Mouse (Mus musculus) kidney, adult 8-10 months (tissue): ENCODE measurements around the gene Cyp27a1.

Source experiments
- DNase-seq, 2 experiments: peaks; one replicate each; pipeline ENCODE4 v3.0.0; 2022

The Cyp27a1 gene

DNA sequence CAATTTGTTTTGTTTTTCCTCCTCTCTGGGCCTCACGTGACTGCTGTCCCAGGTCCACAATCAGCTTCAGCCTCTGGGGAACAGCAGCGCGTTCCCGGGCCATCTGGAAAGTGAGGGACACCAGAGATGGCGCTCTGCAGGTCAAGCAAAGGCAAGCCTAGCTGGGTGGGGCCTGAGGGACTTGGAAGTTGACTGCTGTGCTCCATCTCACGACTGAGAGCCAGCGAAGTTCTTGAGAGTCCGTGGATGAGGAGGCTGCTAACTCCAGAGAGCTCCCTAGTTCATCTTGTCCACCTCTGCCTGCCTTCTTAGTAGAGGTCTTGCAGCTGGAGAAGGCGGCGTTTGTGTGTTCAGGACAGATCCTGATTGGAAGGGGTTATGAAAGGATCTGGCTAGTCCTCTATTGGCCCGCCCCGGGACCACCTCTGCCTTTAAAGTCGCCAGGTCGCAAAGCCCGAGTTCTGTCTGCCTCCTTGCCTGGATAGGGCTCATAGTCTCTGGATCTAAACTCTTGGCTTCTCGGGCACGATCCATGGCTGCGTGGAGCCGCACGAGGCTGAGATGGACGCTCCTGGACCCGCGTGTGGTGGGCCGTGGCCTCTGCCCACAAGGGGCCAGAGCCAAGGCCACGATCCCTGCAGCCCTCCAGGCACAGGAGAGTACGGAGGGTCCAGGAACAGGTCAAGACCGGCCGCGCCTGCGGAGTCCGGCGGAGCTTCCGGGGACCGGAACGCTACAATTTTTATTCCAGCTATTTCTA lies at the start of gene Cyp27a1:
Gene Cyp27a1 (plus strand): TSS at position 476 of the 760 bp plus-strand sequence.
- peak; percentile 70 to 81 for DNase-seq

DNA sequence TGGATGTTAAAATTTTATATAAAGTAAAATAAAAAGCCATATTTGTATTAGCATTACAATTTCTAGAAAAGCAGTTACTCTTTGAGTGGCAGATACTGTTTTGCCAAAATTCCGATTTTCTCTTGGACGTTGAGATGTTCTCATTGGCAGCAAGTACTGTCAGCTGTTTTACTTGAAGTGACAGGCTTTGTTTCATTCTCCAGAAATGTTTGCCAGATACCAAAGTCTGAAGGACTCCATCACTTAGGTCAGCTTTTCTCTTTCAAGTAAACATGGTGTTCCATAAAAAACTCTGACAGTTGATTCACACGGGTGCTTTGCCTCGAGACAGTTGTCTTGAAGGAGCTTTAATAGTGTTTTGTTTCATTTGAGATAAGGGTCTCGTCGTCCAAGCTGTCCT lies 48.2 kb upstream of the Cyp27a1 start:
- peak in 1 of 2 experiments; percentile 9 for DNase-seq

DNA sequence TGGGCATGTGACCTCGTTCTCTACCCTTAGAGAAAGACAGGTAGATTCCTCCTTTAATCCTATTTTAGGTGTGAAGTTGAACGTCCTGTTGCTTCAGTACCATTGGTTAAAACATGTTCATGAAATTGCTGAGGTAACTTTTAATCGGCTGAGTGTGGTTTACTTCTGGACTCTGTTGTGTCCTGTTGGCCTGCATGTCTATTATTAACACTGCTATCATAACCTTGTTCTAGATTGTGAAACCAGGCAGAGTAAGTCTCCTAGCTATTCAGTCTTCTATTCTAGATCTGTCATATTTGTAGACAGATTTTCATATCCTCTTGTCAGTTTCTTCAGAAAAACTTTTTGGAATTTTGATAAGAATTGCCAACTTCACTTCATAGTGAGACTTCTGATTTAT lies 45.0 kb upstream of the Cyp27a1 start:
- DNase-seq = no peak

DNA sequence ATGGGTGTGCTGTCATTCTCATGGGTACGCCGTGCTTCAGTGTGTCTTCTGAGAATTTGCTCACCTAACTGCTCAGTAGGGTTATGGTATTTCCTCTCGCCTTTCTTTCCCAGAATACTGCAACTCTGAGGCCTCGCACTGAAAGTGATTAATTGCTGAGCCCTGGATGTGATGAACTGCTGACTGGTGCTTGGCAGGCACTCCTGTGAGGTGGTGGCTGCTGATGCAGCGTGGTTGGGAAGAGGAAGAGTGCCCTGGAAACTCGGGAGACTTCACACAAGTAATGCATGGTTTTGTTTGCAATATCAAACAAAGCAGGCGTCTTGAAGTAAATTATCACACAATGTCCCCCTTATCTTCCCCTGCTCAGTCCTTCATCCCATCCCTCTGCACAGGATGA lies 40.6 kb upstream of the Cyp27a1 start:
- peak in 1 of 2 experiments; percentile 34 for DNase-seq

DNA sequence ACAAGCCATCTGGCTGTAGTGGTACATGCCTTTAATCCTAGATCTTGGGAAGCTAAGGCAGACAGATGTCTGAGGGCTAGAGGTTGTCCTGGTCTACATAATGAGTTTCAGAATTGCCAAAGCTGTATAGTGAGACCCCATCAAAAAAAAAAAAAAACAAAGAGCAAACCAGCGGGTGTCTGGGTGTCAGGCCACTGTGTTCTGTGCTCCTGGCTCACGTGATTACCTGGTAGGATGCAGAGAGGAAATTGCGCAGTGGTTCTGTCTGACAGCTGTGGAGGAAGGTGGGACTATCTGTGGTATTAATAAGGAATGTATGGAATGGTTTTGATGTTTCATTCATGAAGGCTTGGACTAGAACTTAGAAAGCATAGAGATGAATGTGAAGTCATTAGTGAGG lies 36.5 kb upstream of the Cyp27a1 start:
- DNase-seq = no peak

DNA sequence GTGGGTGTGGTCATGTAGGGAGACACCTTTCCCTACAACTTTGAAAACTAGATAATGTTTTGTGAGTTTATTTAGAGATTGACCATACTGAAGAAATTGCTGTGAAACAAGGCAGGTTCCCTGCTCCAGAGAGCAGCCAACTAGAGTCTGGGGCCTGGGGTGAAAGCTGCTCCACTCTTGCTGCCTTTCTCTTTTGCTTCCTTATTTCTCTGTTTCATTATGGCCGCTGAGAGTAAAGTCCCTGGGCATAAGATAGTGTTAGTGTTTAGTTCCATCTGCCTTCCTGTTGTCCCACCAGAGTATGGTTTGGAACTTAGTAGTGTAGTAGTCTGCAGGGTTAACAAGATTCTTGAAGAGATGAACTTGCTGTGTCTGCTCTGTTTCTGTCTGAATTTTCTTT lies 35.5 kb upstream of the Cyp27a1 start:
- no peak for DNase-seq

DNA sequence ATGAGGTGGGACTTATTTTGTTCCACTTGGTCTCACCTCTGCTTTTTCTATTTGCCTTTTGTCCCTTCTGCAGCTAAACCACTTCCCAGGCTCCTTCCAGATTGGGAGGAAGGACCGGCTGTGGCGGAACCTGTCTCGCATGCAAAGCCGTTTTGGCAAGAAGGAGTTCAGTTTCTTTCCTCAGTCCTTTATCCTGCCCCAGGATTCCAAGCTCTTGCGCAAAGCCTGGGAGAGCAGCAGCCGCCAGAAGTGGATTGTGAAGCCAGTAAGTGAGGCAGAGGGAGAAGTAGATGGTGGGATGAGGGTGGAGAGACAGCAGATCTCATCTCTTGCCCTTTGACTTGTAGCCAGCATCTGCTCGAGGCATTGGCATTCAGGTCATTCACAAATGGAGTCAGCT lies 26.2 kb upstream of the Cyp27a1 start:
- no peak for DNase-seq

DNA sequence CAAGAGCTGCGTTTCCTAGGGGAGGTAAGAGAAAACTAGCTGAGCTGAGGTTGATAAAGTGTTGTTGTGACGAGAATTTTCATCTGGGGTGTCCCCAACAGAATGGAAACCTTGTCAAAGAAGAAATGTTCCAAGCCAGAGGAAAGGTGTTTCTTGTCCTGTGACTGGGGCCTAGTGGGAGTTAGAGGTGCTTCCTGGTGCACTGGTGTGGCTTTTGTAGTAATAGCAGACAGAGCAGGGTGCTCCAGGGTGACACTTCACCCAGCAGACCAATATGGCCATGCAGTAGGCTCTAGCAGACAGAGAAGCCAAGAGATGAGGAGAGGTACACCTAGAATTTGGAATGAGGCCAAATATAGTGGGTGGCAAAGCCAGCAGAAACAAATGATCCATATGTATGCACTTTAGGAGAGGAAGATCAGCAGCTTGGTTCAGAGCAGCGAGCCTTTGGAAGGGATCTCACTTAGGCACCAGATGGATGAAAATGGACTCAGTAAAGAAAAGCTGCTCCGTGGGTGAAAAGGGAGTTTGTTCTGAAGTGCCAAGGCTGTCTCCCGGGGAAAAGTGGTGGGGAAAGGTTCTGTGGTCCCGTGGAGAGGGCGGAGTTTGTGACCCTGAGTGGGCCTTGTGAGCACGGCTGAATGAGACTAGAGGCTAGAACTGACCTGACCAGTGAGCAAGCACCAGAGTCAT lies 19.3 kb upstream of the Cyp27a1 start:
- DNase-seq = no peak

DNA sequence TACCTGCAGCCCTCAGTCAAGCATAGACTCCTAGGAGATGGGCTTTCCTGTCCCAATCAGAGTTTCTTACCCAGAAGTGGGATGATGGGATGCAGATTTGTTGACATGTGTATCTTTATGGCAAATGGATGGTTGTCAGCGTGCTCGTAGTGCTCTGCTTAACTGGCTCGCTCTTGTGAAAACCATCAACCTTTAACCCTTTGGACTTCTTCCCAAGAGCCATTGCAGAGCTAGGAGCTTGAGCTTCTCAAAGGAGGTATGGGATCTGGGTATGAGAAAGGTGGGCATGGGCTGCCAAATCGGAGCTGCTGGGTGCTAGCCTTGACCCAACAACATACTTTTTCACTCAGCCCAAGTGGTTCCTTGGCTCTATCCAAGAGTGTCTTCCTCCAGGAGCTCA lies 17.5 kb upstream of the Cyp27a1 start:
- peak; percentile 28 to 52 for DNase-seq

DNA sequence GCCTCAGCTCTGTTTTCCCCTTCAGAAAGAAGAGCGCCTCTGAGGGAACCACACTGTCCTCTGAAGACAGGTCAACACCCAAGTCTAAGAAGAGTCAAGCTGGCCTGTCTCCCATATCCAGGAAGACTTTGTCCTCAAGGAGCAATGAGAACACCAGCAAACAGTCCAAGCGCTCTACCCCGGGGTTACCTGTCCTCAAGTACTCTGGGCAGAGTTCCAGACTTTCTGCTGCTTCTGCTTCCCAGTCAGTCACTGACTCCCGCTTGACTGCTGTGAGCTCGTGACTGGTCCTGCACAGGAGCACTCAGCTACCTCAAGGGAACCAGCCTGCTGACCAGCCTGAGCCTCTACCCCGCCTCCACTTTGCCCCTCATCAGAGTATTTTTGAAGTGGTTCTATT lies 16.0 kb upstream of the Cyp27a1 start:
- peak; percentile 83 to 91 for DNase-seq

DNA sequence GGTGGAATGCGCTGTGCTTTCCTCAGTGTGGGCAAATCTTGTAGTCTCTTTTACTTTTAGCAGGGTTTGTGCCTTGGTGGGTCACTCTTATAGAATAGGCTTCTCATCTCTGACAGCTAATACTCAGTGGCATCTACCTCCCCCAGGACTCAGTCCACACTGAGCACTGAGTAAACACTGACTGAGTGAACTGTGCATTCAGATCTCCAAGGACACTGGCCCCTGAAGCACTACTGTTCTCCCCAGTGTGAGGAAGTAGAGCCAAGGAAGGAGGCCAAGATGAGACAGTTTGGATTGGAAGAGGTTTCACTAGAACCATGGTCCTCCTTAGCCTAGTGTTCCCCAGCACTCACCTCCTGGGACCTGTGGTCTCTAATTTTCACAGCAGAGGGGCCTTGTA lies 15.0 kb upstream of the Cyp27a1 start:
- DNase-seq = no peak

DNA sequence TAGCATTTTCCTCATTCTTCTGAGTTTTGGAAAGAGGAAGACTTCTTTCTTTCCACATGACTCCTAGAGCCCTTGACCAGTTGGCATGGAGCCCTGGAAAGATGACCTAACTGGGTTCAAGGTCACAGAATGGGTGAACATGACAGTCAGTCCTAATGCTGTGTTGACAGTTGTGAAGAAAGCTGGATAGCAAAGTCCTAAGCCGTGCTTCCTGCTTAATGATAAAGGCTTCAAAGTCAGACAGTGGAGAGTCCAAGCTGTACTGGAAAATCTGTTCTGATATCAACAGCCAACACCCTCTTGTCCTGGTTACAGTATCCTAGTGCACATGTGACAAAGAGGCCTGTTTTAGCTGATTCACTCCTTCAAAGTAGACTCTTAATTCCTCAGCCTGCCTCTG lies 14.6 kb upstream of the Cyp27a1 start:
- DNase-seq = peak; percentile 26 to 56

DNA sequence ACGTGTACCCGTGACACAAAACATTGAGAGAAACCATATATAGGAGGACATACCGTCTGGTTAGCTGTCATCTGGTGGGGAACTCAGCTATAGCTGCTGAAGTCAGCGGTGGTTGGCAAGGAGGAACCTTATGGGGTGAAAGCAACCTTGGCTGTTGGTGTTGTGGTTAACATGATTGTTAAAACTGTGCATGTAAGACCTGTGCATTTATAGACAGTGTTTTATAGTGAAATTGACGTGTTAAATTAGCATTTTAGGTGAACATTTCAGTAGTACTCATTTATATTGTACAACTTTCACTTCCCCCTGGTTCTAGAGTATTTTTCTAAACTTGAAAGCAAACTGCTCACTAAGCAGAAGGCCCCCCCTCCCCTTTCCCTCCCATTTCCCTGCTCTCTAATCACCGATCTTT lies 11.2 kb upstream of the Cyp27a1 start:
- DNase-seq = no peak

DNA sequence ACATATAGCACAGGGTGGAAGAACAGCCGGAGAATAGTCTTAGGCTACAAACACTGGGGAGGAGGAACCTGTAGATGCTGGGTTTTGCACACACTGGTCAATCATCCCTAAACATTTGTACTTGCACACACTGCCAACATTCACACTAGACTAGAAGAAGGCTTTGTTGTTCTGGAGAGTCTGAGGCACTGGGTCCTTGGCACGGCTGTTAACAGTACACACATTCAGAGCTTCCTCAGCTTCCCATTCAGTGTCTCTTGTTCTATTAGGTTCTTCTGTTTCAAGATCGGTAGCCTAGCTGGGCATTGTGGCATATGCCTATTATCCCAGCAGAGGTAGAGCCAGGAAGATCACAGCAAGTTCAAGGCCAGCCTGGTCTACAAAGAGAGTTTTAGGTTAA lies 9.2 kb upstream of the Cyp27a1 start:
- no peak for DNase-seq

DNA sequence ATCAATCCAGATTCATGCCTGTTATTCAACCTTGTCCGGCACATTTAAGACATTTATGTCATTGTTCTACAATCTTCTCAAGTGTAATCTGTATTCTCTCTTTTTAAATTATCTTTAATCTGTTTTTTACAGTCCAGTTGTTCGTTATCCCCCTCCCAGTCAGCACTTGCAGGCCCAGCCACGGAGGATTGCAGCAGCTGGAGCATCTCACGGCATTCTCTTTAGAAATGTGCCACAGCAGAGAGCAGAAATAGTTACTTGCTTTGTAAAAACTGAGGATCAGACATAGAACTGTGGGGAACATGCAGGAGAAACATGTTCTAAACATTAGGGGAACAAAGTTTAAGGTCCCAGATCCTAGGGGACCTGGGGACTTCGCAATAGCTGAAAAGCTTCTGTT lies 8.4 kb upstream of the Cyp27a1 start:
- DNase-seq = no peak

DNA sequence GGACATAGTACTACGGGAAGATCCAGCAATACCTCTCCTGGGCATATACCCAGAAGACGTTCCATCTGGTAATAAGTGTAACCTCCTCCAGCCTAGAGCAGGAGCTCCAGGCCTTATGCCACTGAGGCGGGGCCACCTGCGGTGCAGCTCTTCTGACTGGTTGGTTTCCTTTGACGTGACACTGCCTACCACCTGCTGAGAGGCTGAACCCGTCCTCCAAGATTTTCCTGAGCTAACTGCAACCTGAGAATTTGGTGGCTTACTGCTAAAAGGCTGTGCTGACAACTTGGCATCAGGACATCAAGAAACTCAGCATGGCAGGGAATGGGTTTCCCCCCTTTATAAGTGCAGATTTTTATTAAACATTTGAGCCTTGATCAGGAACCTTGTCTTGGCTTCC lies 3.8 kb upstream of the Cyp27a1 start:
- no peak for DNase-seq

DNA sequence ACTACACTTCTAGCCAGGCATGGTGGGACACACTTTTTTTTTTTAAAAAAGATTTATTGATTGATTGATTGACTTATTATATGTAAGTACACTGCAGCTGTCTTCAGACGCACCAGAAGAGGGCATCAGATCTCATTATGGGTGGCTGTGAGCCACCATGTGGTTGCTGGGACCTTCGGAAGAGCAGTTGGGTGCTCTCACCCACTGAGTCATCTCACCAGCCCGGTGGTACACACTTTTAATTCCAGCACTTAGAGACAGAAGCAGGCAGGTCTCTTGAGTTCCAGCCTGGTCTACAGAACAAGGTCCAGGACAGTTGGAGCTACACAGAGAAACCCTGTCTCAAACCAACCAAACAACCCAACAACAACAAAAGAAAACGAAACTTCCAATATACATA lies 1.3 kb upstream of the Cyp27a1 start:
- no peak for DNase-seq

DNA sequence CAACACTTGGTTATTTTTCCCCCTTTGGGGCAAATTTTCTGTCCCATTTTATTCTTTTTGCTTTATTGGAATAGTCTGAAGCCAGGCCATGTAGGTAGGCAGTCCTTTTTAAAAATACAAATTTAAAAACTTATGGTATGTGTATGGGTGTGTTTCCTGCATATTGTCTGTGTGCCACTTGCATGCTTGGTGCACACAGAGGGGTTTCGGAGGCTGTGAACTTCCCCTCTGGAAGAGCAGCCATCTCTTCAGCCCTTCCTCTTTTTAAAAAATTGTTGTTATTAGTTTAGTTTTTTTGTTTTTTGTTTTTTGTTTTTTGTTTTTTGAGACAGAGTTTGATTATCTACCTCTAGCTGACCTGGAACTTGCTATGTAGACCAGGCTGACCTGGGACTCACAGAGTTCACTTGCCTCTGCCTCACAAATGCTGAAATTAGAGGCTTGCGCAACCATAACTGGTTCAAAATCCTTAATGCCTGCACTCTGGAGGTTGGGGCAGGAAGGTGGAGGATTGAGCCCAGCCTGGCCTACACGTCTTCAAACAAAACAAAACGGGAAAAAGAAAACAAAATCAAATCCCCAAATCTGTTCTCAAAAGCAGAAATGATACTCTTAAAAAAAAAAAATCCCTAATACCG lies 794 bp upstream of the Cyp27a1 start:
- DNase-seq = peak in 1 of 2 experiments; percentile 32

DNA sequence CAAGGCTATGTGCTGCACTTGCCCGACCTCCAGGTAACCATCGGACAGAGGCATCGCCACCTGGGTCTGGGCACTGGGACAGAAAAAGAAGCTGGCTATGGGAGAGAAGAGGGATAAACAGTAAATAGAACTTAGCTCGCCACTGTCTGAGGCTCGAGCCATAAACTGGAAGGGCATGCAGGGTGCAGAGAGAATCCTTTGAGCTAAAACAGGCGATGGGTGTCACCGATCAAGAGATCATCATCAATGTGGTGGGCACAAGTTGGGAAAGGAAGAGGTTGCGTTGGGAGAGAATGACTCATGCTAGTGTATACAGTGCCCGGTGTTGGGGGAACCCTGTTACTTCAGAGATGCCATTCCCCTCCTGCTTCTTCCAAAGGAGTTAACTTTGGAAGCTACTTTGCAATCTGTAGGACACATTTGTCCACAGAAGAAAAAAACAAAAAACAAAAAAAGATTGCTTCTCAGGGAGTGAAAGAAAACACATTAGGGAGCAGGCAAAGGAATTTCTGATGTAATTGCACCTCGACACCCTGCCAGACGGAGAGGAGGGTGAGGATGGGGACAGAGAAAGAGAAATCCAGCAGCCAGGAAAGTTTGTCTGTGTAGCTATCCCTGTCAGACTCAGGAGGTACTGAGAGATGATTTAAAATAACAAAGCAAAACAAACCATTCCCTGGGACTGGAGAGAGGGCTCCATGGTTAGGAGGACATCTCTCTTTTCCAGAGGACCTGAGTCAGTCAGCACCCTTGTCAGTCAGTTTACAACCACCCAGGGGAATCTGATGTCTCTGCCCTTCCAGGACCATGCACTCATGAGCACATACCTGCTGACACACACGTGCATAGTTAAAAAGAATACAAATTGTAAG lies 721 bp downstream of the Cyp27a1 start:
- no peak for DNase-seq

DNA sequence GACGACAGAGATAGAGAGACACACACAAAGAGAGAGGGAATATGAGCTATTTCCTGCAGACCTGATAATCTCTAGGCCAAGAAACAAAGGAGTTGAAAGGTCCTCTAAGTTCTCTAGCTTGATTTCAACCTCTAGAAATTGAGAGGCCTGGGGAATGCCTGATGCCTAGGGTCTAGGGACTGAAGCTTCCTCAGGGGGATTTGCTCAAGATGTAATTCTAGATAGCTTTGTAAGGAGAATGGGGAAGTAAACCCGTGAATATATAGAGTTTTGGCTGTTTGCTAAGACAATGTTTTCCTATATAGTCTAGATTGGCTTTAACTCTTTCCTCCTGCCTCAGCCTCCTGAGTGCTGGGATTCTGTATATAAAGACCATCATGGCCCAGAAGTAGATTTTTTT lies 1.6 kb downstream of the Cyp27a1 start:
- no peak for DNase-seq

DNA sequence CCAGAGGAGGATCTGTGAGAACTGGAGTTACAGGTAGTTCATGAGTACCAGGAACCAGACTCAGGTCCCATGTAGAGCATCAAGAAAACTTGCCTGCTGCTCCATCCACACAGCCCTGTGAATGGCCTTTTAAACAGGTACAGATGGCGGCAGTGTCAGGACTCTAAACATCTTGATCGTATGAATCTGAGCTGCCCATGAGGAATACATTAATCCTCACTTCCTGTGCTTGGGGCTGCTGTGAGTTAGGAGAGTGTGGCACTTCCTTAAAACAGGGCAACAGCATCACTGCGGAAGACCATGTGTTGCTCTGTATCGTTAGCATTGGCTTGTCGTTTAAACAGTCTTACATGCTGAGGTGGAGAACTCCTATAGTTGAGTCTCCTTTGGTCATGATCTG lies 2.1 kb downstream of the Cyp27a1 start:
- DNase-seq = no peak

DNA sequence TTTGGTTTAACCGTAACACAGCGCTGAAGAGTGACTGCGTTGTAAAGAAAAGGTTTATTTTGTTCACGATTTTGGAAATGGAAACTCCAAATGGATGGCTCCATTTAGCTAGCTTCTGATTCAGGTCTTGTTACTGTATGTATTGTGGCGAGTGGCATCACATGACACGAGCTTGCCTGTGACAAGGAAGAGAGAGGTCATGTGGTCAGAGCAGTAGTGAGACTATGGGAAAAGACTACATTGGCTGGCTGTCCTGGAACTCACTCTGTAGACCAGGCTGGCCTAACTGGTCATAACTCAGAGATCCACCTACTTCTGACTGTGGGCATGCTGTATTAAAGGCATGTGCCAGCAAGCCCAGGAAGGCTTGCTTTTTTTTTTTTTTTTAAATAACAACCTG lies 2.5 kb downstream of the Cyp27a1 start:
- DNase-seq = no peak

DNA sequence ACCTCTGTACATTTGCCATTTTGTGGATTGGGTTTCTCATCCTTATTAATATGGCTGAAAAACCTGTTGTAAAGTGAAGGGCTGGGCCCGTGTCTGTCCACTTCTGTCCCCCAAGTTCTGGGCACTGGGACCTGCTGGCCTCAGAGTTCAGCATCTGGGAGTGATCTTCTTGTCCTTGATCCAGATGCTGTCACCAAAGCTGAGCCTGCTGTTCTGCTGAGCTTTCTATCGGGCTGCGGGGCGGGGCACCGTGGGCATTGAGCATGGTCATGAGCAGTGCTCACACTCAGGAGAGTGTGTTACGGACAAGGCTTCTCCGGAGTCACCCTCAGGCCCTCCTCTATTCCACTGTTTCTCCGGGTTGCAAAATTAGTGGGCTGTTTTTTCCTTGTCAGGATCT lies 4.7 kb downstream of the Cyp27a1 start:
- no peak for DNase-seq
